Mouse (Mus musculus) lung, embryonic 14.5 days (tissue): ENCODE measurements at regions not wholly inside any gene's neighbourhood (a gene's known extent, or its start where the extent isn't known, plus 50 kb on each side); places are given as distances from the start of the nearest gene placed in this dataset.

Experiments
- ATAC-seq: fragments of 200-750 bp; cut with Nextera tagmentation; 2 replicates; pipeline ENCODE4 v1.8.0; 2017; ENCODE audit warnings: mild to moderate bottlenecking, moderate TSS enrichment, moderate library complexity; ENCODE audit not compliant: insufficient read depth
- DNase-seq: peaks from one replicate; pipeline ENCODE4 v3.0.0-alpha.2; 2015
- H3K27ac ChIP-seq: fragments of 300-500 bp; sonication (generic); 2 replicates; pipeline ENCODE4 v1.5.1; 2014; ENCODE audit warnings: low read depth, mild to moderate bottlenecking, moderate library complexity
- H3K27me3 ChIP-seq: fragments of 300-500 bp; sonication (generic); 2 replicates; pipeline ENCODE4 v1.6.1; 2014; ENCODE audit warnings: low read length, control low read depth; ENCODE audit not compliant: insufficient read depth
- H3K36me3 ChIP-seq: fragments of 300-500 bp; sonication (generic); 2 replicates; pipeline ENCODE4 v1.6.1; 2014; ENCODE audit warnings: control low read depth; ENCODE audit not compliant: insufficient read depth
- H3K4me1 ChIP-seq: fragments of 300-500 bp; sonication (generic); 2 replicates; pipeline ENCODE4 v1.6.1; 2014; ENCODE audit warnings: antibody characterized with exemption, control low read depth; ENCODE audit not compliant: insufficient read depth
- H3K4me2 ChIP-seq: fragments of 300-500 bp; sonication (generic); 2 replicates; pipeline ENCODE4 v1.6.1; 2014; ENCODE audit warnings: mild to moderate bottlenecking
- H3K4me3 ChIP-seq: fragments of 300-500 bp; sonication (generic); 2 replicates; pipeline ENCODE4 v1.5.1; 2014; ENCODE audit warnings: low read depth, low read length
- H3K9ac ChIP-seq: fragments of 300-500 bp; sonication (generic); 2 replicates; pipeline ENCODE4 v1.6.1; 2014
- H3K9me3 ChIP-seq: fragments of 300-500 bp; sonication (generic); 2 replicates; pipeline ENCODE4 v1.6.1; 2016; ENCODE audit warnings: low read depth, low read length, control low read depth
- CTCF ChIP-seq: IDR thresholded peaks from 2 replicates; pipeline ENCODE4 v1.5.1; 2016; ENCODE audit warnings: antibody characterized with exemption, low read depth
- WGBS: fragments of 180-500 bp; shearing (Covaris S2); extraction: QIAGEN DNeasy Blood & Tissue Kit; methylation state at CpG from one replicate; pipeline ENCODE4 v1.1.7; 2014; 5-methylcytosine and 5-hydroxymethylcytosine counted together

GRCm38 (mm10) chr8:127890729-127891128 lies 467.7 kb upstream of the Nrp1 start:
- no peaks in the 10 kb centered on the region for H3K4me1 ChIP-seq
- H3K27me3 ChIP-seq = no peaks in the 10 kb centered on the region
- WGBS = 38% methylated on average over 6 of the region's 6 CpGs
- DNase-seq = no peak
- ATAC-seq = no peak
- no peak overlapping the region for H3K9ac ChIP-seq
- H3K9me3 ChIP-seq = no peaks in the 10 kb centered on the region
- no peak for TF ChIP-seq CTCF
- H3K4me3 ChIP-seq = no peak overlapping the region
- H3K36me3 ChIP-seq = no peaks in the 10 kb centered on the region
- H3K27ac ChIP-seq = no peak overlapping the region
- no peak overlapping the region for H3K4me2 ChIP-seq

GRCm38 (mm10) chr8:127894284-127894683 lies 464.1 kb upstream of the Nrp1 start:
- no peak overlapping the region for H3K4me2 ChIP-seq
- no peak for DNase-seq
- no peak for TF ChIP-seq CTCF
- no peak overlapping the region for H3K9ac ChIP-seq
- H3K27ac ChIP-seq = no peak overlapping the region
- no peaks in the 10 kb centered on the region for H3K36me3 ChIP-seq
- H3K4me1 ChIP-seq = no peaks in the 10 kb centered on the region
- no peak for ATAC-seq
- H3K27me3 ChIP-seq = no peaks in the 10 kb centered on the region
- H3K9me3 ChIP-seq = no peaks in the 10 kb centered on the region
- H3K4me3 ChIP-seq = no peak overlapping the region

- Histone ChIP-seq H3K4me1 (no peaks in the 10 kb centered on the region), H3K4me2 (no peak overlapping the region), H3K27me3 (no peaks in the 10 kb centered on the region), H3K36me3 (no peaks in the 10 kb centered on the region), H3K9ac (no peak overlapping the region), H3K4me3 (no peak overlapping the region), H3K27ac (no peak overlapping the region), H3K9me3 (no peaks in the 10 kb centered on the region)
- WGBS = 76% methylated on average over 5 of the region's 5 CpGs
- DNase-seq (no peak), ATAC-seq (no peak)
- no peak for TF ChIP-seq CTCF
These were observed 450.0 kb upstream of the Nrp1 start for GRCm38 (mm10) chr8:127908436-127908835.

GRCm38 (mm10) chr8:127909580-127909979 lies 448.8 kb upstream of the Nrp1 start:
- H3K27ac ChIP-seq = no peak overlapping the region
- no peaks in the 10 kb centered on the region; the same call in 1 of the 2 replicates for H3K4me1 ChIP-seq
- H3K4me3 ChIP-seq = no peak overlapping the region
- no peak for ATAC-seq
- 31% methylated on average over 2 of the region's 2 CpGs for WGBS
- H3K27me3 ChIP-seq = no peaks in the 10 kb centered on the region
- H3K9me3 ChIP-seq = no peaks in the 10 kb centered on the region
- no peak overlapping the region for H3K9ac ChIP-seq
- DNase-seq = no peak
- no peak overlapping the region for H3K4me2 ChIP-seq
- no peaks in the 10 kb centered on the region for H3K36me3 ChIP-seq
- no peak for TF ChIP-seq CTCF

- H3K4me1 ChIP-seq = peaks cover 4% of the 10 kb centered on the region
- H3K36me3 ChIP-seq = no peaks in the 10 kb centered on the region
- no peak overlapping the region for H3K9ac ChIP-seq
- DNase-seq = no peak
- WGBS = 35% methylated on average over 3 of the region's 3 CpGs
- H3K27me3 ChIP-seq = no peaks in the 10 kb centered on the region
- TF ChIP-seq CTCF = no peak
- H3K4me3 ChIP-seq = no peak overlapping the region
- H3K9me3 ChIP-seq = no peaks in the 10 kb centered on the region
- no peak overlapping the region for H3K4me2 ChIP-seq
- ATAC-seq = no peak
- no peak overlapping the region for H3K27ac ChIP-seq
These were observed 444.3 kb upstream of the Nrp1 start for GRCm38 (mm10) chr8:127914086-127914485.

GRCm38 (mm10) chr8:127914914-127915313 lies 443.5 kb upstream of the Nrp1 start:
- Histone ChIP-seq H3K36me3 (no peaks in the 10 kb centered on the region), H3K9ac (no peak overlapping the region), H3K27ac (no peak overlapping the region), H3K9me3 (no peaks in the 10 kb centered on the region), H3K4me1 (peaks cover 4% of the 10 kb centered on the region), H3K27me3 (no peaks in the 10 kb centered on the region), H3K4me2 (no peak overlapping the region), H3K4me3 (no peak overlapping the region)
- TF ChIP-seq CTCF = no peak
- ATAC-seq (no peak), DNase-seq (no peak)
- 35% methylated on average over 2 of the region's 2 CpGs for WGBS

GRCm38 (mm10) chr8:127915591-127916028 lies 442.8 kb upstream of the Nrp1 start:
- no peak for TF ChIP-seq CTCF
- no peak overlapping the region for H3K27ac ChIP-seq

GRCm38 (mm10) chr8:127921925-127922324 lies 436.5 kb upstream of the Nrp1 start:
- Histone ChIP-seq H3K4me1 (no peaks in the 10 kb centered on the region), H3K4me3 (no peak overlapping the region), H3K27me3 (no peaks in the 10 kb centered on the region), H3K9me3 (no peaks in the 10 kb centered on the region), H3K4me2 (no peak overlapping the region), H3K9ac (no peak overlapping the region), H3K27ac (no peak overlapping the region), H3K36me3 (no peaks in the 10 kb centered on the region)
- ATAC-seq (no peak), DNase-seq (no peak)
- 81% methylated on average over 1 of the region's 1 CpGs for WGBS
- no peak for TF ChIP-seq CTCF

More at GRCm38 (mm10) chr8:127915591-127916028, 442.8 kb upstream of the Nrp1 start:
- no peaks in the 10 kb centered on the region for H3K27me3 ChIP-seq
- H3K36me3 ChIP-seq = no peaks in the 10 kb centered on the region
- no peak overlapping the region for H3K9ac ChIP-seq
- H3K9me3 ChIP-seq = no peaks in the 10 kb centered on the region
- no peak overlapping the region for H3K4me2 ChIP-seq
- peaks cover 4% of the 10 kb centered on the region for H3K4me1 ChIP-seq
- ATAC-seq (peak; percentile 68), DNase-seq (peak; percentile 30)
- 25% methylated on average over 2 of the region's 2 CpGs for WGBS
- no peak overlapping the region for H3K4me3 ChIP-seq
